Mouse (Mus musculus): Measurements from ENCODE around the gene Nipbl. TPM values are rescaled to one million over a fixed set of nuclear protein-coding genes. Genes with fewer than 3 reads are reported as not detected.

Gene Nipbl
- polyA plus RNA-seq, 1 experiment from 2014 or later: 16.2 TPM

GRCm38 (mm10) chr15:8451071-8451470 is 6.8 kb upstream of the Nipbl start:
- H3K9ac ChIP-seq (ENCODE audit: low read length): no peak overlapping the region
- H3K4me2 ChIP-seq (ENCODE audit: low read depth, low read length): no peak overlapping the region
- H3K4me1 ChIP-seq (replicated peaks; ENCODE audit: control insufficient read depth, insufficient read depth, low read length): peaks cover 9% of the 10 kb centered on the region
- no peaks in the 10 kb centered on the region for H3K9me3 ChIP-seq (ENCODE audit: control insufficient read depth, low read length)
- no peak overlapping the region for H3K4me3 ChIP-seq (ENCODE audit: low read length)
- no peak overlapping the region for H3K27ac ChIP-seq (ENCODE audit: low read length)
- ATAC-seq (ENCODE audit: low read depth): no peak
- WGBS: 37% methylated on average over 3 of the region's 3 CpGs
- H3K27me3 ChIP-seq (ENCODE audit: control insufficient read depth, insufficient read depth, low read depth, low read length): no peaks in the 10 kb centered on the region
- no peaks in the 10 kb centered on the region for H3K36me3 ChIP-seq (ENCODE audit: control insufficient read depth, insufficient read depth, low read length)

GRCm38 (mm10) chr15:8447193-8447767 is 3.0 kb upstream of the Nipbl start:
- WGBS: 40% methylated on average over 8 of the region's 8 CpGs
- Histone ChIP-seq H3K36me3 (ENCODE audit: control insufficient read depth, insufficient read depth, low read length) (no peaks in the 10 kb centered on the region), H3K27me3 (ENCODE audit: control insufficient read depth, insufficient read depth, low read depth, low read length) (no peaks in the 10 kb centered on the region), H3K27ac (ENCODE audit: low read length) (no peak overlapping the region), H3K4me1 (replicated peaks; ENCODE audit: control insufficient read depth, insufficient read depth, low read length) (peaks cover 9% of the 10 kb centered on the region), H3K4me2 (ENCODE audit: low read depth, low read length) (peak overlapping the region; percentile 48), H3K9ac (ENCODE audit: low read length) (no peak overlapping the region), H3K4me3 (ENCODE audit: low read length) (peak overlapping the region; percentile 18; the same call in 1 of the 2 replicates), H3K9me3 (ENCODE audit: control insufficient read depth, low read length) (no peaks in the 10 kb centered on the region)
- ATAC-seq (ENCODE audit: low read depth): no peak

GRCm38 (mm10) chr15:8446435-8446834 is 2.2 kb upstream of the Nipbl start:
- Histone ChIP-seq H3K9me3 (ENCODE audit: control insufficient read depth, low read length) (no peaks in the 10 kb centered on the region), H3K9ac (ENCODE audit: low read length) (peak overlapping the region; percentile 99), H3K4me3 (ENCODE audit: low read length) (peak overlapping the region; percentile 96), H3K27me3 (ENCODE audit: control insufficient read depth, insufficient read depth, low read depth, low read length) (no peaks in the 10 kb centered on the region), H3K36me3 (ENCODE audit: control insufficient read depth, insufficient read depth, low read length) (no peaks in the 10 kb centered on the region), H3K4me2 (ENCODE audit: low read depth, low read length) (peak overlapping the region; percentile 90), H3K4me1 (replicated peaks; ENCODE audit: control insufficient read depth, insufficient read depth, low read length) (peaks cover 9% of the 10 kb centered on the region), H3K27ac (ENCODE audit: low read length) (peak overlapping the region; percentile 70)
- ATAC-seq (ENCODE audit: low read depth): no peak
- WGBS: 4% methylated on average over 6 of the region's 6 CpGs

- WGBS: 1% methylated on average over 19 of the region's 19 CpGs
- peak overlapping the region; percentile 99 for H3K9ac ChIP-seq (ENCODE audit: low read length)
Measured at GRCm38 (mm10) chr15:8445951-8446419, 1.7 kb upstream of the Nipbl start.

GRCm38 (mm10) chr15:8444890-8445597 is 781 bp upstream of the Nipbl start:
- H3K27ac ChIP-seq (ENCODE audit: low read length): peak overlapping the region; percentile 100
- under 1% methylated on average over 56 of the region's 57 CpGs for WGBS
- H3K9me3 ChIP-seq (ENCODE audit: control insufficient read depth, low read length): no peaks in the 10 kb centered on the region
- no peaks in the 10 kb centered on the region for H3K36me3 ChIP-seq (ENCODE audit: control insufficient read depth, insufficient read depth, low read length)
- H3K9ac ChIP-seq (ENCODE audit: low read length): peak overlapping the region; percentile 99
- H3K27me3 ChIP-seq (ENCODE audit: control insufficient read depth, insufficient read depth, low read depth, low read length): no peaks in the 10 kb centered on the region
- ATAC-seq (ENCODE audit: low read depth): peak; percentile 62
- peaks cover 9% of the 10 kb centered on the region for H3K4me1 ChIP-seq (replicated peaks; ENCODE audit: control insufficient read depth, insufficient read depth, low read length)
- peak overlapping the region; percentile 96 for H3K4me3 ChIP-seq (ENCODE audit: low read length)
- H3K4me2 ChIP-seq (ENCODE audit: low read depth, low read length): peak overlapping the region; percentile 90

More at GRCm38 (mm10) chr15:8445951-8446419, 1.7 kb upstream of the Nipbl start:
- peak overlapping the region; percentile 70 for H3K27ac ChIP-seq (ENCODE audit: low read length)
- peaks cover 9% of the 10 kb centered on the region for H3K4me1 ChIP-seq (replicated peaks; ENCODE audit: control insufficient read depth, insufficient read depth, low read length)
- H3K4me3 ChIP-seq (ENCODE audit: low read length): peak overlapping the region; percentile 96
- H3K4me2 ChIP-seq (ENCODE audit: low read depth, low read length): peak overlapping the region; percentile 90
- no peaks in the 10 kb centered on the region for H3K9me3 ChIP-seq (ENCODE audit: control insufficient read depth, low read length)
- no peak for ATAC-seq (ENCODE audit: low read depth)
- H3K36me3 ChIP-seq (ENCODE audit: control insufficient read depth, insufficient read depth, low read length): no peaks in the 10 kb centered on the region
- no peaks in the 10 kb centered on the region for H3K27me3 ChIP-seq (ENCODE audit: control insufficient read depth, insufficient read depth, low read depth, low read length)

GRCm38 (mm10) chr15:8443168-8443925 is 916 bp downstream of the Nipbl start:
- peak; percentile 54 for ATAC-seq (ENCODE audit: low read depth)
- no peaks in the 10 kb centered on the region for H3K36me3 ChIP-seq (ENCODE audit: control insufficient read depth, insufficient read depth, low read length)

GRCm38 (mm10) chr15:8442761-8443160 is 1.5 kb downstream of the Nipbl start:
- no peak for ATAC-seq (ENCODE audit: low read depth)
- 1% methylated on average over 6 of the region's 6 CpGs for WGBS
- peaks cover 9% of the 10 kb centered on the region for H3K4me1 ChIP-seq (replicated peaks; ENCODE audit: control insufficient read depth, insufficient read depth, low read length)

More at GRCm38 (mm10) chr15:8443168-8443925, 916 bp downstream of the Nipbl start:
- under 1% methylated on average over 35 of the region's 40 CpGs for WGBS
- Histone ChIP-seq H3K27me3 (ENCODE audit: control insufficient read depth, insufficient read depth, low read depth, low read length) (no peaks in the 10 kb centered on the region), H3K27ac (ENCODE audit: low read length) (peak overlapping the region; percentile 100), H3K4me3 (ENCODE audit: low read length) (peak overlapping the region; percentile 96), H3K9ac (ENCODE audit: low read length) (peak overlapping the region; percentile 99), H3K4me2 (ENCODE audit: low read depth, low read length) (peak overlapping the region; percentile 75), H3K9me3 (ENCODE audit: control insufficient read depth, low read length) (no peaks in the 10 kb centered on the region), H3K4me1 (replicated peaks; ENCODE audit: control insufficient read depth, insufficient read depth, low read length) (peaks cover 9% of the 10 kb centered on the region)

GRCm38 (mm10) chr15:8442156-8442555 is 2.1 kb downstream of the Nipbl start:
- H3K4me3 ChIP-seq (ENCODE audit: low read length): peak overlapping the region; percentile 96
- H3K4me2 ChIP-seq (ENCODE audit: low read depth, low read length): peak overlapping the region; percentile 75
- H3K36me3 ChIP-seq (ENCODE audit: control insufficient read depth, insufficient read depth, low read length): no peaks in the 10 kb centered on the region
- peak overlapping the region; percentile 99 for H3K9ac ChIP-seq (ENCODE audit: low read length)
- 3% methylated on average over 11 of the region's 11 CpGs for WGBS
- H3K27me3 ChIP-seq (ENCODE audit: control insufficient read depth, insufficient read depth, low read depth, low read length): no peaks in the 10 kb centered on the region
- no peaks in the 10 kb centered on the region for H3K9me3 ChIP-seq (ENCODE audit: control insufficient read depth, low read length)
- peaks cover 5% of the 10 kb centered on the region for H3K4me1 ChIP-seq (replicated peaks; ENCODE audit: control insufficient read depth, insufficient read depth, low read length)
- ATAC-seq (ENCODE audit: low read depth): no peak
- peak overlapping the region; percentile 49; the same call in 1 of the 2 replicates for H3K27ac ChIP-seq (ENCODE audit: low read length)

More at GRCm38 (mm10) chr15:8442761-8443160, 1.5 kb downstream of the Nipbl start:
- no peaks in the 10 kb centered on the region for H3K27me3 ChIP-seq (ENCODE audit: control insufficient read depth, insufficient read depth, low read depth, low read length)
- no peaks in the 10 kb centered on the region for H3K36me3 ChIP-seq (ENCODE audit: control insufficient read depth, insufficient read depth, low read length)
- H3K4me2 ChIP-seq (ENCODE audit: low read depth, low read length): peak overlapping the region; percentile 75
- peak overlapping the region; percentile 99 for H3K9ac ChIP-seq (ENCODE audit: low read length)
- no peaks in the 10 kb centered on the region for H3K9me3 ChIP-seq (ENCODE audit: control insufficient read depth, low read length)
- H3K27ac ChIP-seq (ENCODE audit: low read length): peak overlapping the region; percentile 49; the same call in 1 of the 2 replicates
- peak overlapping the region; percentile 96 for H3K4me3 ChIP-seq (ENCODE audit: low read length)
